Mouse (Mus musculus): ENCODE data around the gene Prom2. TPM values are rescaled to one million over a fixed set of nuclear protein-coding genes. Genes with fewer than 3 reads are reported as not detected.

Gene Prom2
- total RNA-seq, 2 experiments from 2014 or later: 0.34 to 0.81 TPM

- DNase-seq (ENCODE audit: low spot score in 2 of 2): no peak
Measured at GRCm38 (mm10) chr2:127523950-127524729, 17.1 kb downstream of the Prom2 start.

GRCm38 (mm10) chr2:127522006-127522441 lies 19.2 kb downstream of the Prom2 start, which contains the start of gene Kcnip3:
Gene Kcnip3 (minus strand): TSS chr2:127522094.
- no peak for DNase-seq (ENCODE audit: low spot score in 2 of 2)

- no peak for DNase-seq (ENCODE audit: low spot score in 2 of 2)
Measured at GRCm38 (mm10) chr2:127521172-127522005, 19.9 kb downstream of the Prom2 start.

- no peak for DNase-seq (ENCODE audit: low spot score in 2 of 2)
Measured at GRCm38 (mm10) chr2:127520123-127520522, 21.1 kb downstream of the Prom2 start.

DNA sequence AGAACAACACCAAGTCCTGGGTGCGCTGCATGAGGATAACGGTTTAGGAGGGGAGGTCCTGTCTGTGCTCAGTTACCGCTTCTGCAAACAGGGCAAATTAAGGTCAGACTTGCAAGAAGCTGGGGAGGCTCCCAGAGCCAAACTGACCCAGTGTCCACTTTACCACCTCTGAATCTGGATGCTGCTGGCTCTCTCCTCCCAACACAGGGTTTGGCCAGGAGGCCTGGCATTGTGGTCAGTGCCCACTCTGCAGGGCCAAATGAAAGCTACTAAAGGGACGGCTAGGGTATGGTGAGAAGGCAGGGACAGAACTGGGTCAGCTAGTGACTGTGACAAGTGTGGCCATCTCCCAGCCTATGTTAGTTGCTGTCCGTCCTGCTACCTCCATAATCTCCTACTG lies 22.0 kb downstream of the Prom2 start:
- DNase-seq (ENCODE audit: low spot score in 2 of 2): no peak

- no peak for DNase-seq (ENCODE audit: low spot score in 2 of 2)
Measured at GRCm38 (mm10) chr2:127518831-127519230, 22.4 kb downstream of the Prom2 start.

GRCm38 (mm10) chr2:127518273-127518672 lies 23.0 kb downstream of the Prom2 start:
- no peak for DNase-seq (ENCODE audit: low spot score in 2 of 2)

GRCm38 (mm10) chr2:127517081-127517480 lies 24.2 kb downstream of the Prom2 start:
- no peak for DNase-seq (ENCODE audit: low spot score in 2 of 2)

GRCm38 (mm10) chr2:127514380-127515124 lies 26.7 kb downstream of the Prom2 start:
- DNase-seq (ENCODE audit: low spot score in 2 of 2): no peak

- DNase-seq (ENCODE audit: low spot score in 2 of 2): no peak
Measured at GRCm38 (mm10) chr2:127513244-127513643, 28.0 kb downstream of the Prom2 start.

- no peak for DNase-seq (ENCODE audit: low spot score in 2 of 2)
Measured at GRCm38 (mm10) chr2:127511426-127511825, 29.8 kb downstream of the Prom2 start.

DNA sequence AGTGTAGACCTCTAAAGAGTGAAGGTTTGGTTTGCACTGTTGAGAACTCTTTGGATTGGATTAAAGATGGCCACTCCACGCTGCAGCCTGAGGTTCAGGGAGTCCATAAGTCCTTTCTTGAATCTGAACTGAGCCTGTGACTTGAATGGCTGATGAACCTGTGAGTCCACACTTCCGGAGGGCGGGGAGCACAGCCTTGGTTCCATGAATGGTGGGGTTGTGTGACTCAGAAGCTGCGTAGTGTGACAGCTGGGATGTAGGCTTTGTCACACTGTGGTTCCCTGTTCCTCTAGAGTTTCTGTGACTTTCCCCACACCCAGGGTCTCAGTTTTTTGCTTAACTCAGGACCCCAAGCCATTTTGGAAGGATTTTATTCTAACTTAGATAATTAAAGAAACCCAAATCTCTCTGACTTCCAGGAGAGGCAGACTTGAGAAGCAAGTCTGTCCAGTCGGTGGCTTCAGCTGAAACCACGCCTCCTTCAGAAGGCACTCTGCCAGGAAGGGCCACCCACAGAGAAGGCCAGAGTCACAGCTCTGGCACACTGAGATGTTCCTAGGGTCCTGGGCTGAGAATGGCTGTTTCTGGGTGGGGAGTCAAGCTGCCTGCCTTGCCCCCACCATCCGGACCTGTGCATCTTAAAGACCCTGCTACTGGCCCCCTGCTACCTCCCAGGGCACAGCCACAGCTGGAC lies 33.2 kb downstream of the Prom2 start:
- no peak for DNase-seq (ENCODE audit: low spot score in 2 of 2)

DNA sequence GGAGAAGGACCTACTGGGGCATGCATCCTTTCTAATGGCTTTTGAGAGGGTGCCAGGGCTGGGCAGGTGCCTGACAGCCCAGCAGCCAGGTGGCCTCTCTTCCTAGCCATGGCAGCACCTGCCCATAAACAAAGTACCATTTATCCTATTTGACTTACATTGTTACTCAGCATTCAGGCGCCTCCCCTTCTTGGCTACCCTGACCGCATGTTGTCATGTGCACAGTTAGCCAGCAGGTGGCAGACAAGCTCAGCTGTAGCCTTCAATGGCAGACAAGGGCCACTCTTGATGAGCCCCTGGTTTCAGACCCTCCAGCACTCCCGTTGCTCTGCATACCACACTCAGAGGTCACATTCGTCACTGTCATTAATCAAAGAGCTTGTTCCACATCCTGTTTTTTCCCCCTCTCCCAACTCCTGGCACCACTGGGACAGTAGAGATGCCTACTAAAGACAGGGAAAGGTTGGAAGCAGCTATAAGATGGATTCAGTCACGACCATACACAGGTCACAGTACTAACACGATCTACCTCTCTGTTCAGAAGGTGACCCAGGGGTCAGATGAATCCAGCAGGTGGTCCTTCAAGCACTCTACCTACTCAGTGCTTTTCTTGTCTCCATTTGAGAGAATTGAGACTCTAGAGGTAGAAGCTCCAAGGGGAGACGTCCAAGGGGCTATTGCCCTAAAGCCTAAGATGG lies 34.0 kb downstream of the Prom2 start:
- peak; percentile 55 to 68 for DNase-seq (ENCODE audit: low spot score in 2 of 2)

- DNase-seq (ENCODE audit: low spot score in 2 of 2): no peak
Measured at GRCm38 (mm10) chr2:127506131-127506632, 35.1 kb downstream of the Prom2 start.

- no peak for DNase-seq (ENCODE audit: low spot score in 2 of 2)
Measured at GRCm38 (mm10) chr2:127505196-127505595, 36.1 kb downstream of the Prom2 start.

DNA sequence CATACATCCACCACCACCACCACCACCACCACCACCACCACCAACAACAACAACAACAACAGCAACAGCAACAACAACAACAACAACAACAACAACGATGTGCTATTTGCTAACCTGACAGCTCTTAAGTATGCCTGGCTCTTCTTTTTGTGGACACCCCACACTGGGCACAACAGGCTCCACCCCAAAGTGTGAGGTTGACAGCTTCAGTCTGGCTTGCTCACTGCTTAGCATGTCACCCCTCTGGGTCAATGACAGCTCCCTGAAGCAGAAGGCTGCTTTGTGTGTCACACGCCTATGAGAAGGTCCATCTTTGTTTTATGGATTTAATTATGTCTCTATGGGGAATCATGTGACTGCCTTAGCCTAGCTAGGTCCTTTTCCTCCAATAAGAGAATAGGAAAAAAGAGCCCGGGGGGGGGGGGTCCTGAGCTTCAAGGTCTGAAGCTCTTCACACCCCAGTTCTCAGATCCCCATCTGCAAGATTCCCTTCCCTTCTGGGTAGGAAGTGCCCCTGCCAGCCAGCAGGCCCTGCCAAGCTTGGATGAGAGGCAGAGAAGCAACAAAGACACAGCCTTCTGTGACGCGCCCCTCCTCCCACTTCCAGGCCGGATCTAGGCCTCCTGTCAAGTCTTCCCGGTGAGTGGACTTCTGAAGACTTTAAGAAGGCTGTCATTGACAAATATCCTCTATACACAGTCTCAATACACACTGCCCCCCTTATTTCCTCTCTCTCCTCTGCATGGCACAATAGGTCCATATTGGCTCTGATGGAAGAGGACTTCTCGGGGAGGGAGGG lies 37.3 kb downstream of the Prom2 start:
- no peak for DNase-seq (ENCODE audit: low spot score in 2 of 2)

- no peak for DNase-seq (ENCODE audit: low spot score in 2 of 2)
Measured at GRCm38 (mm10) chr2:127501061-127501460, 40.2 kb downstream of the Prom2 start.

GRCm38 (mm10) chr2:127498750-127499149 lies 42.5 kb downstream of the Prom2 start:
- DNase-seq (ENCODE audit: low spot score in 2 of 2): no peak

GRCm38 (mm10) chr2:127496321-127496720 lies 44.9 kb downstream of the Prom2 start:
- no peak for DNase-seq (ENCODE audit: low spot score in 2 of 2)
